ENCODE assay signal across 9 mouse cellular contexts in the genomic region with DNA sequence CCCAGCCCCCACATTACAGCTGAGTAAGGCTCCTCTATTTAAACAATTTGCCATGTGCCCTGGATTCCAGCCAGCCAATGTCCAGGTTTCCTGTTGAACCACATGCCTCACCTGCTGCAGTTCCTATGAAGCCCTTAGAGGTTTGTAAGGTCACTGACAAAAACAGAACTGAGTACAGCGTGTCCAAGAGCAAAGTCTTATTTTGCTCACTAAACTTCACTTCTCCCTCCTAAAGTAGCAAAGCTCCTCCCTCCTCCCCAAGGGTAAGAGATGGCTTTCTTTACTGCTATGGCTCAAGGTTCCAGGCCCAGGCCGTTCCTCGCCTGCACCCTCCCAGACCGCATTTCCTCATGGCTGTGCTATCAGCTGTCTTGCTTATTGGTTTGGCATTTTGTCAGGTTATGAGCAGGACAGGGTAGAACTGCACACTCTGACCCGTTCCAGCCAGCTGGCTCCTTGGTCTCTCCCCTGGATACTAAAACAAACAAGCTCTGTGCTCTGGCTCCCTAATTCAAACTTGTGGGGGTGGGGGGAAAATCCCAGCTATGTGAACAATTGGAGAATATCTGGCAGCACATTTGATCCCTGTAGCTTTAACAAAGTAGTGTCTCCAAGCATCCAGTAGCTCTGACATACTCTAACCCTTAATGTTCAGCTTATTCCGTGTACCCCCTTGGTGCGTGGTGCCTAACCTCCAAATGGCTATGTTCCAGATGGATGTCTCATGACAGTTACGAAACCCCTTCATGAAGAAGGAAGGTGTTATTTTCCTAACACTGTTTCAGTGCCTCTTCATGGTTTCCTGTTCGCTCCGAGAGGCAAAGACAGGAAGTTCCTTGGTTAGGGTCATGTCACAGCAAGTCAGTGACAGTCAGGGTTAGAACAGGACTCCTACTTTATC. TPM values are rescaled to one million over a fixed set of nuclear protein-coding genes. Genes with fewer than 3 reads are reported as not detected.
A peak's percentile ranks its signal among the peaks of the same experiment; 100 is the strongest.
DNase-seq lines count a peak whose midpoint lies in the region; ATAC-seq lines count a peak whose summit lies in the region.
"Had no signal": no experiment of that assay in that cellular context is flagged by ENCODE, and none has a peak within 500 bp of the region (broad histone marks: within the 10 kb centered on the region; RNA-seq: fewer than 3 reads in every experiment).

No protein-coding gene starts in this region.

- no peaks in the 10 kb centered on the region for H3K9me3 ChIP-seq in limb, embryonic 10.5 days (replicated peaks)
- H3K9me3 ChIP-seq: neural tube, embryonic 12.5 days had no signal

- peak overlapping the region; percentile 36; the same call in 1 of the 2 replicates for H3K27ac ChIP-seq in limb, embryonic 10.5 days
- H3K27ac ChIP-seq: neural tube, embryonic 12.5 days had no signal

- H3K4me3 ChIP-seq in limb, embryonic 10.5 days: no peak overlapping the region
- H3K4me3 ChIP-seq: neural tube, embryonic 12.5 days had no signal

- WGBS in limb, embryonic 10.5 days: 87% methylated on average over 10 of the region's 10 CpGs

- no peaks in the 10 kb centered on the region for H3K27me3 ChIP-seq in limb, embryonic 10.5 days (ENCODE audit: low read depth, poor library complexity, severe bottlenecking)
- H3K27me3 ChIP-seq: neural tube, embryonic 12.5 days had no signal

- peaks cover 59% of the 10 kb centered on the region for H3K36me3 ChIP-seq in limb, embryonic 10.5 days

- no peak for DNase-seq in frontal cortex, postnatal 25 days (ENCODE audit: low spot score in 2 of 2)
- peak; percentile 56 to 66 for DNase-seq in cerebellum, postnatal 10 days
- DNase-seq in heart, adult 18-20 months: peak; percentile 92 to 97
- DNase-seq in kidney, adult 8-10 months: peak; percentile 88 to 92
- no peak for DNase-seq in limb, embryonic 10.5 days (ENCODE audit: low spot score)
- DNase-seq in testis, postnatal 14 days (ENCODE audit: low spot score): peak; percentile 86

- no peaks in the 10 kb centered on the region; the same call in 1 of the 2 replicates for H3K4me1 ChIP-seq in limb, embryonic 10.5 days
- H3K4me1 ChIP-seq: neural tube, embryonic 12.5 days had no signal

- peak; percentile 89 for ATAC-seq in frontal cortex, adult (ENCODE audit: low TSS enrichment)
- peak; percentile 92 for ATAC-seq in monocyte, adult 5-6 weeks (replicated peaks; ENCODE audit: insufficient number of reproducible peaks, low FRiP score, low TSS enrichment, poor library complexity, severe bottlenecking)

RNA-seq across cellular contexts. Expression of gene Dclre1b, which starts 7.4 kb away (rescaled TPM):
- 10 to 100 TPM in 1 of 2 experiments, 1 to 10 TPM in 1; 7.7 to 10.8 TPM for total RNA-seq in heart, adult 18-20 months (2021)
- 37.9 and 42.1 TPM in 2 replicates for polyA plus RNA-seq in limb, embryonic 10.5 days (2016; fragmentation: Nextera tagmentation; extraction: Ambion mirVana)
- total RNA-seq in monocyte, adult 5-6 weeks (2017): 13.7 to 24.6 TPM (median 14.9 TPM) in 3 replicates

RNA-seq across cellular contexts. Expression of gene Ap4b1, which starts 7.4 kb away (rescaled TPM):
- 10 to 100 TPM; 15.2 to 16.1 TPM for total RNA-seq in heart, adult 18-20 months (2021)
- polyA plus RNA-seq in limb, embryonic 10.5 days (2016; fragmentation: Nextera tagmentation; extraction: Ambion mirVana): 21.4 and 23.6 TPM in 2 replicates
- 23.5 to 31.7 TPM (median 26.6 TPM) in 3 replicates for total RNA-seq in monocyte, adult 5-6 weeks (2017)

RNA-seq across cellular contexts. Expression of gene Gm43064, which starts 7.5 kb away (rescaled TPM):
- under 1 TPM in 1 of 2 experiments, not detected in 1; 0.28 TPM for total RNA-seq in heart, adult 18-20 months (2021)
- polyA plus RNA-seq in limb, embryonic 10.5 days (2016; fragmentation: Nextera tagmentation; extraction: Ambion mirVana): 0.18 and 0.26 TPM in 2 replicates
- total RNA-seq in monocyte, adult 5-6 weeks (2017): 0.49 TPM in 1 of 3 replicates, not detected in the others

RNA-seq across cellular contexts. Expression of gene Hipk1, which starts 10.5 kb away (rescaled TPM):
- 100 to 1,000 TPM in 1 of 2 experiments, 10 to 100 TPM in 1; 87.7 to 124 TPM for total RNA-seq in heart, adult 18-20 months (2021)
- 8.7 and 10.6 TPM in 2 replicates for polyA plus RNA-seq in limb, embryonic 10.5 days (2016; fragmentation: Nextera tagmentation; extraction: Ambion mirVana)
- total RNA-seq in monocyte, adult 5-6 weeks (2017): 97.7 to 153 TPM (median 113 TPM) in 3 replicates

RNA-seq across cellular contexts. Expression of gene Bcl2l15, which starts 30.5 kb away (rescaled TPM):
- total RNA-seq in heart, adult 18-20 months (2021): not detected
- 0.11 and 0.15 TPM in 2 replicates for polyA plus RNA-seq in limb, embryonic 10.5 days (2016; fragmentation: Nextera tagmentation; extraction: Ambion mirVana)
- total RNA-seq in monocyte, adult 5-6 weeks (2017): 0.39 to 2.8 TPM in 2 of 3 replicates, not detected in the other
- polyA plus RNA-seq: neural tube, embryonic 12.5 days had no signal

Comparison
In these comparisons a context has a peak if more than half of its experiments do, and no peak if none do; other contexts are left out.
1. DNase-seq: peak in cerebellum, postnatal 10 days (2 of 2), heart, adult 18-20 months (2 of 2), kidney, adult 8-10 months (2 of 2) and testis, postnatal 14 days (single experiment); none in frontal cortex, postnatal 25 days (0 of 2) and limb, embryonic 10.5 days (single experiment).